ENCODE assay signal across 14 mouse cellular contexts in genomic region chr4:126748381-126748780, GRCm38 (mm10). TPM values are rescaled to one million over a fixed set of nuclear protein-coding genes. Genes with fewer than 3 reads are reported as not detected.
DNase-seq lines count a peak whose midpoint lies in the region; ATAC-seq lines count a peak whose summit lies in the region.
"Had no signal": no experiment of that assay in that cellular context is flagged by ENCODE, and none has a peak within 500 bp of the region (broad histone marks: within the 10 kb centered on the region; RNA-seq: fewer than 3 reads in every experiment).

No protein-coding gene starts in this region.

- H3K4me3 ChIP-seq in hindbrain, embryonic 15.5 days, result no peak overlapping the region
- no peak overlapping the region for H3K4me3 ChIP-seq in hindbrain, embryonic 14.5 days (replicated peaks; ENCODE audit: low read length)

- no peak overlapping the region for H3K4me2 ChIP-seq in hindbrain, embryonic 15.5 days
- H3K4me2 ChIP-seq in hindbrain, embryonic 14.5 days (replicated peaks), result no peak overlapping the region

- H3K9ac ChIP-seq in hindbrain, embryonic 15.5 days, result 0 out of 2 replicates have a peak overlapping the region, but pooled peaks have one; percentile 5
- no peak overlapping the region; the same call in 1 of the 2 replicates for H3K9ac ChIP-seq in hindbrain, embryonic 14.5 days

- WGBS in hindbrain, embryonic 15.5 days, result 94% methylated on average over 8 of the region's 8 CpGs
- 92% methylated on average over 8 of the region's 8 CpGs for WGBS in hindbrain, embryonic 14.5 days

- peak; percentile 47 for DNase-seq in cerebellum, adult 11 months
- no peak for DNase-seq in cerebellum, adult 8-10 months
- DNase-seq in hindbrain, embryonic 14.5 days (ENCODE audit: low spot score), result no peak
- peak; percentile 37 for DNase-seq in testis, postnatal 10 days (ENCODE audit: low spot score)
- no peak for DNase-seq in testis, postnatal 14 days (ENCODE audit: low spot score)
- no peak for DNase-seq in urinary bladder, postnatal 14 days (ENCODE audit: low spot score)
- DNase-seq in frontal cortex, postnatal 10 days (ENCODE audit: low spot score in 2 of 2), result no peak
- DNase-seq: kidney, postnatal 10 days; right cerebral cortex, postnatal 25 days; thymus, postnatal 25 days had no signal

- no peaks in the 10 kb centered on the region for H3K9me3 ChIP-seq in hindbrain, embryonic 15.5 days
- H3K9me3 ChIP-seq in hindbrain, embryonic 14.5 days (ENCODE audit: control insufficient read depth, low read length), result no peaks in the 10 kb centered on the region

- ATAC-seq in hindbrain, embryonic 15.5 days (ENCODE audit: low FRiP score, low read depth), result no peak
- no peak for ATAC-seq in hindbrain, embryonic 14.5 days (ENCODE audit: low FRiP score)
- ATAC-seq: inflammation-experienced regulatory T-cells, adult 6 months had no signal

- H3K4me1 ChIP-seq in hindbrain, embryonic 15.5 days (replicated peaks), result peaks cover 45% of the 10 kb centered on the region
- H3K4me1 ChIP-seq in hindbrain, embryonic 14.5 days (replicated peaks; ENCODE audit: control insufficient read depth, insufficient read depth, low read length), result peaks cover 36% of the 10 kb centered on the region

- no peak overlapping the region for H3K27ac ChIP-seq in hindbrain, embryonic 15.5 days (replicated peaks)
- H3K27ac ChIP-seq in hindbrain, embryonic 14.5 days, result no peak overlapping the region

- peaks cover 46% of the 10 kb centered on the region for H3K36me3 ChIP-seq in hindbrain, embryonic 15.5 days
- peaks cover 61% of the 10 kb centered on the region for H3K36me3 ChIP-seq in hindbrain, embryonic 14.5 days (replicated peaks; ENCODE audit: control insufficient read depth, insufficient read depth)

- H3K27me3 ChIP-seq in hindbrain, embryonic 15.5 days, result 0 out of 2 replicates have a peak, but pooled peaks cover 4% of the 10 kb centered on the region
- peaks cover 3% of the 10 kb centered on the region; the same call in 1 of the 2 replicates for H3K27me3 ChIP-seq in hindbrain, embryonic 14.5 days (ENCODE audit: control insufficient read depth, insufficient read depth, low read length)
- H3K27me3 ChIP-seq: CH12.LX had no signal

RNA-seq across cellular contexts. Expression of gene Ncdn, which starts 4.9 kb away (rescaled TPM):
- 130 and 146 TPM in 2 replicates for polyA plus RNA-seq in hindbrain, embryonic 15.5 days (2015; fragmentation: Nextera tagmentation; extraction: Ambion mirVana)
- 116 and 123 TPM in 2 replicates for polyA plus RNA-seq in hindbrain, embryonic 14.5 days (2014; fragmentation: Nextera tagmentation; extraction: Ambion mirVana)

RNA-seq across cellular contexts. Expression of gene AU040320, which starts 5.0 kb away (rescaled TPM):
- polyA plus RNA-seq in hindbrain, embryonic 15.5 days (2015; fragmentation: Nextera tagmentation; extraction: Ambion mirVana), result 39.5 and 41.4 TPM in 2 replicates
- polyA plus RNA-seq in hindbrain, embryonic 14.5 days (2014; fragmentation: Nextera tagmentation; extraction: Ambion mirVana), result 37.3 and 42.6 TPM in 2 replicates

RNA-seq across cellular contexts. Expression of gene Tfap2e, which starts 12.3 kb away (rescaled TPM):
- 0.32 and 0.51 TPM in 2 replicates for polyA plus RNA-seq in hindbrain, embryonic 15.5 days (2015; fragmentation: Nextera tagmentation; extraction: Ambion mirVana)
- 0.48 and 0.54 TPM in 2 replicates for polyA plus RNA-seq in hindbrain, embryonic 14.5 days (2014; fragmentation: Nextera tagmentation; extraction: Ambion mirVana)
- polyA plus RNA-seq: inflammation-experienced regulatory T-cells, adult 6 months; liver, embryonic 16.5 days had no signal

Comparison
In these comparisons a context has a peak if more than half of its experiments do, and no peak if none do; other contexts are left out.
1. DNase-seq: peak in cerebellum, adult 11 months (single experiment) and testis, postnatal 10 days (single experiment); none in cerebellum, adult 8-10 months (single experiment), hindbrain, embryonic 14.5 days (single experiment), testis, postnatal 14 days (single experiment), urinary bladder, postnatal 14 days (single experiment) and frontal cortex, postnatal 10 days (0 of 2).